Mouse (Mus musculus) lung, postnatal 0 days (tissue): ENCODE data around the gene Tas2r143.

Experiments
- CTCF ChIP-seq: IDR thresholded peaks from 2 replicates; pipeline ENCODE4 v1.5.1; 2016; ENCODE audit warnings: antibody characterized with exemption, mild to moderate bottlenecking
- EP300 ChIP-seq: IDR thresholded peaks from 2 replicates; pipeline ENCODE4 v1.6.1; 2016; ENCODE audit warnings: antibody characterized with exemption, mild to moderate bottlenecking, control low read depth

DNA sequence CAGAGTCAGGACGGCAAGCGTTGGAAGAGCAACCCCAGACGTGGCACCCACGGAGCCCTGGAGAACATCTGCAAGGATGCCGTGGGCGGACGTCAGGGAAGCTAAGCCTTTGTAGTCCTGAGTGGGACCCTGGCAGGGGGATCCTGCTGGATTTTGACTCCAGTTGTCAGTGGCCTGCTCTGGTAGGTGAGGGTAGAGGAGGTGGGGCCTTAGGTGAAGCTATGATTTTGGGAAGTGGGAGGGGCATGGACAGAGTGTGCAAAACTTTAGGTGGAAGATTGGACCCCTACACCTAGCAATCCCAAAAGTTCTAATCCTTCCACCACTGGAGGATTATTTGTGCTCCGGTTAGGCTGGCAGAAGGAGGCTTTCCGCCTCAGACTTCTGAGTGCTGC is 27.6 kb upstream of the Tas2r143 start:
- no peak for TF ChIP-seq CTCF
- TF ChIP-seq EP300 = no peak
